Mouse (Mus musculus) midbrain, embryonic 11.5 days (tissue): ENCODE results near the gene Ttll3. TPM values are rescaled to one million over a fixed set of nuclear protein-coding genes. Genes with fewer than 3 reads are reported as not detected.
A peak's percentile ranks its signal among the peaks of the same experiment; 100 is the strongest.

ENCODE experiments used
- ATAC-seq: fragments of 200-750 bp; cut with Nextera tagmentation; 2 replicates; pipeline ENCODE4 v1.8.0; 2017; ENCODE audit warnings: moderate TSS enrichment, moderate library complexity; ENCODE audit not compliant: low FRiP score
- DNase-seq: peaks from one replicate; pipeline ENCODE4 v3.0.0; 2015; ENCODE audit warnings: low spot score; ENCODE audit errors: missing footprints
- H3K27ac ChIP-seq: fragments of 300-500 bp; sonication (generic); 2 replicates; pipeline ENCODE4 v1.5.1; 2014; ENCODE audit warnings: low read depth, low read length
- H3K27me3 ChIP-seq: fragments of 300-500 bp; sonication (generic); 2 replicates; pipeline ENCODE4 v1.6.1; 2014; ENCODE audit warnings: mild to moderate bottlenecking, low read length, moderate library complexity, mixed read lengths; ENCODE audit not compliant: control insufficient read depth, insufficient read depth
- H3K36me3 ChIP-seq: fragments of 300-500 bp; sonication (generic); 2 replicates; pipeline ENCODE4 v1.6.1; 2014; ENCODE audit warnings: mild to moderate bottlenecking, low read length, moderate library complexity, mixed read lengths; ENCODE audit not compliant: control insufficient read depth, insufficient read depth
- H3K4me1 ChIP-seq: fragments of 300-500 bp; sonication (generic); 2 replicates; pipeline ENCODE4 v1.6.1; 2014; ENCODE audit warnings: low read length; ENCODE audit not compliant: control insufficient read depth, insufficient read depth
- H3K4me2 ChIP-seq: fragments of 300-500 bp; sonication (generic); 2 replicates; pipeline ENCODE4 v1.6.1; 2014; ENCODE audit warnings: mild to moderate bottlenecking, moderate library complexity
- H3K4me3 ChIP-seq: fragments of 300-500 bp; sonication (generic); 2 replicates; pipeline ENCODE4 v1.5.1; 2014; ENCODE audit warnings: low read depth, low read length
- H3K9ac ChIP-seq: fragments of 300-500 bp; sonication (generic); 2 replicates; pipeline ENCODE4 v1.6.1; 2014; ENCODE audit warnings: low read length
- H3K9me3 ChIP-seq: fragments of 300-500 bp; sonication (generic); 2 replicates; pipeline ENCODE4 v1.6.1; 2016; ENCODE audit warnings: low read length; ENCODE audit not compliant: control insufficient read depth
- WGBS: fragments of 180-500 bp; shearing (Covaris S2); extraction: QIAGEN DNeasy Blood & Tissue Kit; methylation state at CpG from one replicate; pipeline ENCODE4 v1.1.7; 2014; 5-methylcytosine and 5-hydroxymethylcytosine counted together
- polyA plus RNA-seq: library from polyadenylated mRNA; unstranded; fragments of >200 nt; fragmentation: Nextera tagmentation; extraction: Ambion mirVana; gene quantifications from 2 replicates; pipeline ENCODE4 v1.2.1, GENCODE M21; 2014

Ttll3 gene
- polyA plus RNA-seq, 1 experiment from 2014 or later = 3.0 TPM

DNA sequence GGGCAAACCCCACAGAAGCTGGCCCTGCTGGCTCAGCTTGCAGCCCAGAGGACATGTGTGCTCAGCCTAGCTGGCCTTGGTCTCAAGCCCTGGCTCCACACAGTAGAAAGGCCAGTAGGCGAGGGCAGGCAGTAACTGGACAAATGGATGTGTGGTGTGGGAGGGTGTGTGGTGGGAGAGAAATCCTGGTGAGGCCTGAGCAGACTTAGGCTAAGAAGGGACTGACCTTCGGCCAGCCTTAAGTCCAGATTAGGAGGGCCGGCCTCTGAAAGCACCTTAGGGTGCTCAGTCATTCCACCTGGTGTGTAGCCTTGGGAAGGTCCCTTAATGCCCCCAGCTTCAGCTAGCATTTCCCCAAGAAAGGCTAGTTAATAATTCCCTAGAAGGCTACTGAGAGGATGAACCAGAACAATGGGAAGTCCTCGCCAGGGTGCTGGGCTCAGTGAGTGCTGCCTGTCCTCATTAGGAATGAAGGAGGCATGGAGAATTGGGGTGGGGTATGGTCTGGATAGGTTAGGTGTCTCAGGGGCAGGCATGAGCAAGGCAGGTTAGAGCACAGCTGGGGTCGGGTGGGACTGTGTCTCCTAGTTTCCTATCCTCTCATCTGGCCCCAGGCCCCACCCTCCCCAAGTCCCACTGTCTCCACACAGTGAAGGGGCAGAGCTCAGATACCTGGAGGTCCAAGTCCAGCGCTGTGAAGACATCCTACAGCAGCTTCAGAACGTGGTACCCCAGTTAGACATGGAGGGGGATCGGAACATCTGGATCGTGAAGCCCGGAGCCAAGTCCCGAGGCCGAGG, 15.8 kb downstream of the Ttll3 start:
- Histone ChIP-seq H3K27me3 (no peaks in the 10 kb centered on the region), H3K36me3 (no peaks in the 10 kb centered on the region), H3K9me3 (no peaks in the 10 kb centered on the region), H3K27ac (no peak overlapping the region), H3K4me1 (no peaks in the 10 kb centered on the region), H3K9ac (no peak overlapping the region), H3K4me3 (no peak overlapping the region), H3K4me2 (no peak overlapping the region)
- WGBS = 75% methylated on average over 12 of the region's 12 CpGs
- DNase-seq = no peak
- 0 out of 2 replicates have a peak, but pooled peaks have one; percentile 16 for ATAC-seq

DNA sequence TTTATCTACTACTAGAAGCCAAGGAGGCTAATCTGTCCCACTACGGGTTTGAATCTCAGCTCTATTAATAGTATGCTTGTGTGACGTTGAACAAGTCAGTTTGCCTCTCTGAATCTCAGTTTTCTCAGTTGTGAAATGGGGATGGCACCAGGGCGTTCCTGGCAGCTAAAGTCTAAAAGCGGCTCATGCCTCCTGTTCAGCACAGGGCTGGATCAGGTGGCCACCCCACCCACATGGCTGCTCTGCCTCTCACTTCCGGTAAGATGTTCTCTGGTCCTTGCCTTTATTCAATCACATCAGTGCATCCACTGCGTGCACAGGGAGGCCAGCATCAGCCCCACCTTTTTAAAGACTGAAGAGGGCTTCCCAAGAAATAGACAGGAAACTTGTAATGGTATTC, 16.4 kb downstream of the Ttll3 start:
- Histone ChIP-seq H3K36me3 (no peaks in the 10 kb centered on the region), H3K9me3 (no peaks in the 10 kb centered on the region), H3K4me2 (no peak overlapping the region), H3K9ac (no peak overlapping the region), H3K4me1 (no peaks in the 10 kb centered on the region), H3K4me3 (no peak overlapping the region), H3K27ac (no peak overlapping the region), H3K27me3 (no peaks in the 10 kb centered on the region)
- WGBS = 86% methylated on average over 6 of the region's 6 CpGs
- ATAC-seq (no peak), DNase-seq (no peak)

DNA sequence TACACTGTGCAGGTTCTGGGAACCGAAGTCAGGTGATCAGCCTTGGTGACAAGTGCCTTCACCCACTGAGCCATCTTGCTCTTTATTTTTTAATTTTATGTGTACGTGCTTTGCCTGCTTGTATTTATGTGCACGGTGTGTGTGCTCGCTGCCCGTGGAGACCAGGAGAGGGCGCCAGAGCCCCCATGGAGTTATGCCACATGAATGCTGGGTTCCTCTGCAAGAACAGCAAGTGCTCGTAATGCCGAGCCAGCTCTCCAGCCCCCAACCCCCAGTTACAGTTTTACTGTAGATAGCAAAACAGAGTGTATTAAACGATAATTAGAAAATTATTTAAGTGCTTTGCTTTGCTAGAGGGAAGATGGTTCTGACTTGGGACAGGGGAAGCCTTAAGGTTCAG, 17.6 kb downstream of the Ttll3 start:
- Histone ChIP-seq H3K9ac (no peak overlapping the region), H3K36me3 (no peaks in the 10 kb centered on the region), H3K4me1 (no peaks in the 10 kb centered on the region), H3K27me3 (no peaks in the 10 kb centered on the region), H3K9me3 (no peaks in the 10 kb centered on the region), H3K4me2 (no peak overlapping the region), H3K27ac (no peak overlapping the region), H3K4me3 (no peak overlapping the region)
- DNase-seq (no peak), ATAC-seq (no peak)
- WGBS = 74% methylated on average over 9 of the region's 9 CpGs

DNA sequence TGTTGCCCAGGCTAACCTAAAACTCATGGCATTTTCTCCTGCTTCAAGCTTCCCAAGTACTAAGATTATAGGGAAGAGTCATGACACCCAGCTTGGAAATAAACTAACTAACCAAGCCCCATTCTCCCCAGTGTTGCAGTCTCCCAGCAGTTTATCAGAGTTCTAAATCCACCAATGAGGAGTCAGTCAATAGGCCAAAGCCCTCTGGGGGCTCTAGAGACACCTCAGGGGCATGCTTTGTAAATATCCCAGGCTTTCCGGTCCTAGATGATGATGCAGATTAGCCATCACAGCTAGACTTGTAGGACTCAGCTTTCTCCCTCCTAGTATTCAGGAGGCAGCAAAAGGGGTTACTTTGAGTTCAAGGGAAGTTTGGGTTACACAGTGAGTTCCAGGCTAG, 20.9 kb downstream of the Ttll3 start:
- DNase-seq (peak; percentile 57), ATAC-seq (no peak)
- Histone ChIP-seq H3K27ac (no peak overlapping the region), H3K27me3 (no peaks in the 10 kb centered on the region), H3K9ac (no peak overlapping the region), H3K9me3 (no peaks in the 10 kb centered on the region), H3K4me1 (no peaks in the 10 kb centered on the region), H3K4me2 (no peak overlapping the region), H3K36me3 (no peaks in the 10 kb centered on the region), H3K4me3 (no peak overlapping the region)
- WGBS = 76% methylated on average over 1 of the region's 1 CpGs

DNA sequence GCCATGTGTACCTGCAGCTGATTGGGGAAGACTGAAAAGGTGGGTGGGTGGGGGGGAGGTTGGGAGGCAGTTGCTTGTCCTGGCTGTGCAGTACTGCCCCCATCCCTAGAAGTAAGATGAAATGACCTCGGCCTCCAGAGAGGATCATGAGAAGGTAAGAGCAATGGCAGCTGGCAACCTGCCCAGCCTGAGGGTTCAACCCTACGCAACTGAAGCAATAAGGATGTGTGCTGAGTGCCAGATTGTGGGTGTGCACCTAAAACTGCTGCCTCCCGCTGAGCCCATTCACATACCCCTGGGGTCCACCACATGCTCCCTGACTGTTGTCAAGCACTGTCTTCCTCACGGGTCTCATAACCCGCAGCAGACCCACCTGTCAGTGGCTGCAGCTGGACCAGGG, 27.4 kb downstream of the Ttll3 start:
- Histone ChIP-seq H3K4me2 (no peak overlapping the region), H3K4me3 (no peak overlapping the region), H3K9ac (no peak overlapping the region), H3K4me1 (peaks cover 10% of the 10 kb centered on the region), H3K27me3 (no peaks in the 10 kb centered on the region), H3K36me3 (peaks cover 2% of the 10 kb centered on the region; the same call in 1 of the 2 replicates), H3K9me3 (no peaks in the 10 kb centered on the region), H3K27ac (no peak overlapping the region)
- WGBS = 86% methylated on average over 5 of the region's 5 CpGs
- ATAC-seq (no peak), DNase-seq (no peak)

DNA sequence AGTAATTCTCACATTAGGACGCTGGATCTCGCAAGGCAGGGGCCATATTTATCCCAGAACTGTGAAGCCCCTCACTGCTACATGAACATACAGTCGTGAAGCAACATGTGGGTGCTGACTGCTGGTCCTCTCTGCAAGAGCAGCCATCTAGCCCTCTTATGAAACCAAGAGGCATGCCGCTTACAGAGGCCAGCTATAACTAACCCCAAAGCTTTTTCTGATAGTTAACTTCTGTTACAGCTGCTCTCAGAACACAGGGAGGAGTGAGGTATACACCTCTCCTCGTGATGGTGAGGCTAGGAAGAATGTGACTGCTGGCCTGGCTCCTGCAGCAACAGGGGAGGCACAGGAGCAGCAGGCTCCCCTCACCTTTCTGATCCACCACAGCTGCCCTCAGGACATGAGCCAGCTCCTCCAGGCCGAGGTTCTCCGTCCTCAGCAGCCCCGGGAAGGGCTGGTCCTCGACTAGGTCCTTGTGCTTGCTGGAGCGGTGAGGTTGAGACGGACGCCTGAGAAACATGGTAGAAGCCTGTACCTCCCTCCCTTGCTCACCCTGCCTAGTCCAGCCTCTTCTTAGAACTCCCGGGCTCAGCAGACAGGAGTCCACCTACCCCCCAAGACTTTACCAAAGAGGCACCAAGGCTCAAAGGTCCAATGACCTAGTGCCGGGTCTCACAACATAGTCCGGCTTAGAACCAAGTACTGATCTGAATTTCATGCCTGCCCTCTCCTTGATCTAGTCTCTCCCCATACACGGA, 29.6 kb downstream of the Ttll3 start:
- DNase-seq (peak; percentile 91), ATAC-seq (no peak; the same call in none of the 2 replicates)
- Histone ChIP-seq H3K9ac (peak overlapping the region; percentile 78), H3K36me3 (peaks cover 2% of the 10 kb centered on the region; the same call in 1 of the 2 replicates), H3K4me3 (peak overlapping the region; percentile 64), H3K4me1 (peaks cover 10% of the 10 kb centered on the region), H3K9me3 (no peaks in the 10 kb centered on the region), H3K4me2 (peak overlapping the region; percentile 93), H3K27me3 (no peaks in the 10 kb centered on the region), H3K27ac (no peak overlapping the region)
- 16% methylated on average over 16 of the region's 16 CpGs for WGBS

DNA sequence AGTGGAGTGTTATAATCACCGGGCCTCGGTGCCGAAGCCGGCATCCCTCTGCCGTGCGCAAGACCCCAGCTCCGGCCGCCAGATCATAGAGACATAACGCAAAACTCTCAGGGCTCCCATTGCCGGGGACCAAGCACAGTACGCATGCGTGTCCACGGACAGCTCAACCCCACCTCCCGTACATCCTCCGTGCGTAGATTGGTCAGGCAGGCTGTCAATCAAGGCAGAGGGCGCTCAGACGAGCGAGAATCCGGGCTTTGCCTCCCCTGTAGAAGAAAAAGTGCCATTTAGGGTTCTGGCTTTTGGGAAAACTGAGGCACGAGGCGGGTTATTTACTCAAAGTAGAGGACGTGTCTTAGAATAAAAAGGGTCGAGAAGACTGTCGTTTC, 30.1 kb downstream of the Ttll3 start, which contains the start of gene Rpusd3:
Gene Rpusd3 (minus strand): TSS at position 142 of the 389 bp plus-strand sequence.
- peak; percentile 100 for DNase-seq
- peaks cover 2% of the 10 kb centered on the region; the same call in 1 of the 2 replicates for H3K36me3 ChIP-seq
- no peak within 1 kb of the TSS for H3K27ac ChIP-seq
- peaks cover 10% of the 10 kb centered on the region for H3K4me1 ChIP-seq
- H3K4me2 ChIP-seq = peak within 1 kb of the TSS; percentile 93
- no peaks in the 10 kb centered on the region for H3K9me3 ChIP-seq
- peak; percentile 98 for ATAC-seq
- under 1% methylated on average over 25 of the region's 25 CpGs for WGBS
- peak within 1 kb of the TSS; percentile 78 for H3K9ac ChIP-seq
- no peaks in the 10 kb centered on the region for H3K27me3 ChIP-seq
- H3K4me3 ChIP-seq = peak within 1 kb of the TSS; percentile 64

DNA sequence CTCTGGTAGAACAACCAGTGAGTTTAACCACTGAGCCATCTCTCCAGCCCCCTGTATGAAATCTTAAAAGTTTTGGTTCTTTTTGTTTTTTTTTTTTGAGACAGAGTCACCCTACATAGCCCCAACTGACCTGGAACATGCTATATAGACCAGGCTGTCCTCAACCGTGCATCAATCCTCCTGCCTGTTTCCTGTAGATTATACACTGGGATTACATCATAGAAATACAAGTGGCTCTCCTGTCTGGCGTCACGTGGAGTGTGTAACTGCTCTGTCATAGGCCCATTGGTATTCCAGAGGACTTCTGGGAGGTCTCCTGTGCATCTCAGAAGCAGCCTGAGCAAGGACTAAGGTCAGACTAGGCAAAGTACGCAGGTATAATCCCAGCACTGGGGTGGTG, 33.9 kb downstream of the Ttll3 start:
- no peak overlapping the region for H3K4me2 ChIP-seq
- H3K36me3 ChIP-seq = no peaks in the 10 kb centered on the region
- H3K4me1 ChIP-seq = peaks cover 9% of the 10 kb centered on the region
- no peak overlapping the region for H3K9ac ChIP-seq
- WGBS = 79% methylated on average over 4 of the region's 4 CpGs
- ATAC-seq (no peak), DNase-seq (no peak)
- no peak overlapping the region for H3K4me3 ChIP-seq
- H3K27me3 ChIP-seq = no peaks in the 10 kb centered on the region
- no peaks in the 10 kb centered on the region; the same call in 1 of the 2 replicates for H3K9me3 ChIP-seq
- H3K27ac ChIP-seq = no peak overlapping the region

DNA sequence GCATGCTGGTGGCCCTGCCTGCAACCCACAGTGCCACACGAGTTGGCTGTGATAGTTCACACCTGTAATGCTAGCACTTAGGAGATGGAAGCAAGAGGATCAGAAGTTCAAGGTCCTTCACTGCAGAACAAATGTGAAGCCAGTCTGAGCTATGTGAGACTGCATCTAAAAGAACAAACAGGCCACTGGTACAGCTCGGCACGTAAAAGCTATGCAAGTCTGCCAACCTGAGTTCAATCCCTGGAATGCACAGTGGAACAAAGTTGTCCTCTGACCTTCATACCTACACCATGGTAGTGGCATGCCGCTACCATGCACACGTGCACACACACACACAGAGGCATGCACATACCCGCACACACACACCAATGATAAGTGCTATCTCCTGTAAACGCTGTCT, 35.1 kb downstream of the Ttll3 start:
- H3K4me1 ChIP-seq = 0 out of 2 replicates have a peak, but pooled peaks cover 2% of the 10 kb centered on the region
- no peak overlapping the region for H3K27ac ChIP-seq
- H3K4me2 ChIP-seq = no peak overlapping the region
- no peaks in the 10 kb centered on the region; the same call in 1 of the 2 replicates for H3K9me3 ChIP-seq
- WGBS = 86% methylated on average over 7 of the region's 7 CpGs
- no peak overlapping the region for H3K4me3 ChIP-seq
- H3K9ac ChIP-seq = no peak overlapping the region
- no peaks in the 10 kb centered on the region for H3K27me3 ChIP-seq
- no peaks in the 10 kb centered on the region for H3K36me3 ChIP-seq
- DNase-seq (no peak), ATAC-seq (no peak)
